Mouse (Mus musculus) lung, postnatal 0 days (tissue): Measurements from ENCODE around the gene Camkv.

Source experiments
- CTCF ChIP-seq: IDR thresholded peaks from 2 replicates; pipeline ENCODE4 v1.5.1; 2016; ENCODE audit warnings: antibody characterized with exemption, mild to moderate bottlenecking
- EP300 ChIP-seq: IDR thresholded peaks from 2 replicates; pipeline ENCODE4 v1.6.1; 2016; ENCODE audit warnings: antibody characterized with exemption, mild to moderate bottlenecking, control low read depth

DNA sequence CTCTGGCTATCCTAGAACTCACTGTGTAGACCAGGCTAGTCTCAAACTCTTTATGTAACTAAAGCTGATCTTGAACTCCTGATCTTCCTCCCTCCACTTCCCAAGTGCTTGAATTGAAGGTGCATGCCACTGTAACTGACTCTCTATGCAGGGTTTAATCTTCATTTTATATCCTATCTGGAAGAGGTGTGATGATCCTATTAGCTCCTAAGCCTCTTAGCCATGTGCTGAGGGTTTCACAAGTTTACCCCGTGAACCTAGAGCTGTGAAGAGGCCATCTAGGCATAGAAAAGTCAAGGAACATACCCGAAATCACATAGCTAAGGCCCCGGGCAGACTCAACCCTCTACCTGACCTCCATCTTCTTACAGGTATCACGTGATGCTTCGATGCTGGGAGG, 16.0 kb upstream of the Camkv start:
- TF ChIP-seq CTCF (no peak), EP300 (no peak)
